Mouse (Mus musculus): ENCODE measurements at regions not wholly inside any gene's neighbourhood (a gene's known extent, or its start where the extent isn't known, plus 50 kb on each side); places are given as distances from the start of the nearest gene placed in this dataset.

- Histone ChIP-seq H3K4me1 (ENCODE audit: control insufficient read depth, insufficient read depth, low read length) (no peaks in the 10 kb centered on the region), H3K27ac (ENCODE audit: insufficient read depth, low read length) (no peak overlapping the region), H3K27me3 (ENCODE audit: control insufficient read depth, insufficient read depth, low read length) (no peaks in the 10 kb centered on the region), H3K4me3 (replicated peaks; ENCODE audit: insufficient read depth, low read depth, low read length) (no peak overlapping the region)
- WGBS: 39% methylated on average over 2 of the region's 2 CpGs
- no peak for DNase-seq
- no peak for TF ChIP-seq CTCF (IDR thresholded peaks at IDR 0.05; ENCODE audit: borderline replicate concordance, insufficient read depth, low read depth, low read length)
- TF ChIP-seq POLR2A (IDR thresholded peaks at IDR 0.05; ENCODE audit: borderline replicate concordance, insufficient read depth, low read length): no peak
These were observed 798.9 kb upstream of the Tenm2 start for GRCm38 (mm10) chr11:38034526-38035286.

- TF ChIP-seq POLR2A (IDR thresholded peaks at IDR 0.05; ENCODE audit: borderline replicate concordance, insufficient read depth, low read length) (no peak), CTCF (IDR thresholded peaks at IDR 0.05; ENCODE audit: borderline replicate concordance, insufficient read depth, low read depth, low read length) (no peak)
- no peak overlapping the region for H3K27ac ChIP-seq (ENCODE audit: insufficient read depth, low read length)
- no peaks in the 10 kb centered on the region for H3K4me1 ChIP-seq (ENCODE audit: control insufficient read depth, insufficient read depth, low read length)
- H3K4me3 ChIP-seq (replicated peaks; ENCODE audit: insufficient read depth, low read depth, low read length): no peak overlapping the region
- no peak for DNase-seq
- no peaks in the 10 kb centered on the region for H3K27me3 ChIP-seq (ENCODE audit: control insufficient read depth, insufficient read depth, low read length)
These were observed 785.9 kb upstream of the Tenm2 start for GRCm38 (mm10) chr11:38021704-38022103.

- Histone ChIP-seq H3K27ac (ENCODE audit: insufficient read depth, low read length) (no peak overlapping the region), H3K27me3 (ENCODE audit: control insufficient read depth, insufficient read depth, low read length) (no peaks in the 10 kb centered on the region; the same call in 1 of the 2 replicates), H3K4me3 (replicated peaks; ENCODE audit: insufficient read depth, low read depth, low read length) (no peak overlapping the region), H3K4me1 (ENCODE audit: control insufficient read depth, insufficient read depth, low read length) (no peaks in the 10 kb centered on the region)
- DNase-seq: no peak
- TF ChIP-seq CTCF (IDR thresholded peaks at IDR 0.05; ENCODE audit: borderline replicate concordance, insufficient read depth, low read depth, low read length): no peak
- whole genome bisulfite sequencing: 61% methylated on average over 2 of the region's 2 CpGs
These were observed 742.4 kb upstream of the Tenm2 start for GRCm38 (mm10) chr11:37978131-37978530.

- TF ChIP-seq POLR2A (IDR thresholded peaks at IDR 0.05; ENCODE audit: borderline replicate concordance, insufficient read depth, low read length) (no peak), CTCF (IDR thresholded peaks at IDR 0.05; ENCODE audit: borderline replicate concordance, insufficient read depth, low read depth, low read length) (no peak)
- 54% methylated on average over 5 of the region's 5 CpGs for WGBS
- DNase-seq: no peak
- Histone ChIP-seq H3K4me1 (ENCODE audit: control insufficient read depth, insufficient read depth, low read length) (no peaks in the 10 kb centered on the region), H3K4me3 (replicated peaks; ENCODE audit: insufficient read depth, low read depth, low read length) (no peak overlapping the region), H3K27ac (ENCODE audit: insufficient read depth, low read length) (no peak overlapping the region), H3K27me3 (ENCODE audit: control insufficient read depth, insufficient read depth, low read length) (no peaks in the 10 kb centered on the region)
These were observed 700.8 kb upstream of the Tenm2 start for GRCm38 (mm10) chr11:37936439-37937134.

- WGBS: 27% methylated on average over 2 of the region's 2 CpGs
These were observed 677.4 kb upstream of the Tenm2 start for GRCm38 (mm10) chr11:37913161-37913560.

GRCm38 (mm10) chr11:37904991-37905390 is 669.2 kb upstream of the Tenm2 start:
- Histone ChIP-seq H3K4me1 (ENCODE audit: control insufficient read depth, insufficient read depth, low read length) (no peaks in the 10 kb centered on the region), H3K4me3 (replicated peaks; ENCODE audit: insufficient read depth, low read depth, low read length) (no peak overlapping the region), H3K27me3 (ENCODE audit: control insufficient read depth, insufficient read depth, low read length) (no peaks in the 10 kb centered on the region), H3K27ac (ENCODE audit: insufficient read depth, low read length) (no peak overlapping the region)
- DNase-seq: peak in 1 of 2 experiments; percentile 23
- TF ChIP-seq POLR2A (IDR thresholded peaks at IDR 0.05; ENCODE audit: borderline replicate concordance, insufficient read depth, low read length) (no peak), CTCF (IDR thresholded peaks at IDR 0.05; ENCODE audit: borderline replicate concordance, insufficient read depth, low read depth, low read length) (no peak)
- WGBS: 5% methylated on average over 2 of the region's 2 CpGs

More at GRCm38 (mm10) chr11:37913161-37913560, 677.4 kb upstream of the Tenm2 start:
- no peak overlapping the region for H3K27ac ChIP-seq (ENCODE audit: insufficient read depth, low read length)
- no peak for DNase-seq
- TF ChIP-seq POLR2A (IDR thresholded peaks at IDR 0.05; ENCODE audit: borderline replicate concordance, insufficient read depth, low read length): no peak
- no peak for TF ChIP-seq CTCF (IDR thresholded peaks at IDR 0.05; ENCODE audit: borderline replicate concordance, insufficient read depth, low read depth, low read length)
- no peaks in the 10 kb centered on the region for H3K4me1 ChIP-seq (ENCODE audit: control insufficient read depth, insufficient read depth, low read length)
- H3K27me3 ChIP-seq (ENCODE audit: control insufficient read depth, insufficient read depth, low read length): no peaks in the 10 kb centered on the region
- H3K4me3 ChIP-seq (replicated peaks; ENCODE audit: insufficient read depth, low read depth, low read length): no peak overlapping the region

GRCm38 (mm10) chr11:37897713-37898112 is 661.9 kb upstream of the Tenm2 start:
- Histone ChIP-seq H3K4me1 (ENCODE audit: control insufficient read depth, insufficient read depth, low read length) (no peaks in the 10 kb centered on the region), H3K27ac (ENCODE audit: insufficient read depth, low read length) (no peak overlapping the region), H3K27me3 (ENCODE audit: control insufficient read depth, insufficient read depth, low read length) (no peaks in the 10 kb centered on the region), H3K4me3 (replicated peaks; ENCODE audit: insufficient read depth, low read depth, low read length) (no peak overlapping the region)
- no peak for DNase-seq
- TF ChIP-seq POLR2A (IDR thresholded peaks at IDR 0.05; ENCODE audit: borderline replicate concordance, insufficient read depth, low read length): no peak
- no peak for TF ChIP-seq CTCF (IDR thresholded peaks at IDR 0.05; ENCODE audit: borderline replicate concordance, insufficient read depth, low read depth, low read length)

- Histone ChIP-seq H3K27ac (ENCODE audit: insufficient read depth, low read length) (no peak overlapping the region), H3K4me1 (ENCODE audit: control insufficient read depth, insufficient read depth, low read length) (no peaks in the 10 kb centered on the region), H3K4me3 (replicated peaks; ENCODE audit: insufficient read depth, low read depth, low read length) (no peak overlapping the region), H3K27me3 (ENCODE audit: control insufficient read depth, insufficient read depth, low read length) (no peaks in the 10 kb centered on the region)
- no peak for DNase-seq
- TF ChIP-seq CTCF (IDR thresholded peaks at IDR 0.05; ENCODE audit: borderline replicate concordance, insufficient read depth, low read depth, low read length) (no peak), POLR2A (IDR thresholded peaks at IDR 0.05; ENCODE audit: borderline replicate concordance, insufficient read depth, low read length) (no peak)
- 73% methylated on average over 4 of the region's 4 CpGs for WGBS
These were observed 647.0 kb upstream of the Tenm2 start for GRCm38 (mm10) chr11:37882717-37883116.
